Mouse (Mus musculus) testis, postnatal 14 days (tissue): ENCODE data around the gene Creg2.

Source experiments
- DNase-seq: peaks from one replicate; pipeline ENCODE4 v3.0.0; 2021; ENCODE audit warnings: low spot score

Gene Creg2

GRCm38 (mm10) chr1:39650435-39651240, 636 bp downstream of the Creg2 start:
- peak; percentile 48 for DNase-seq

- DNase-seq = no peak
Observed at GRCm38 (mm10) chr1:39649691-39650434, 1.4 kb downstream of the Creg2 start.

GRCm38 (mm10) chr1:39648584-39648983, 2.7 kb downstream of the Creg2 start:
- no peak for DNase-seq

- DNase-seq = no peak
Observed at GRCm38 (mm10) chr1:39645905-39646759, 5.1 kb downstream of the Creg2 start.

GRCm38 (mm10) chr1:39644333-39644732, 6.9 kb downstream of the Creg2 start:
- no peak for DNase-seq

GRCm38 (mm10) chr1:39641667-39642066, 9.6 kb downstream of the Creg2 start:
- DNase-seq = no peak

GRCm38 (mm10) chr1:39637139-39637538, 14.1 kb downstream of the Creg2 start:
- no peak for DNase-seq

- DNase-seq = no peak
Observed at GRCm38 (mm10) chr1:39636660-39637059, 14.6 kb downstream of the Creg2 start.

- DNase-seq = no peak
Observed at GRCm38 (mm10) chr1:39636196-39636595, 15.1 kb downstream of the Creg2 start.

- DNase-seq = no peak
Observed at GRCm38 (mm10) chr1:39628606-39629005, 22.7 kb downstream of the Creg2 start.

- no peak for DNase-seq
Observed at GRCm38 (mm10) chr1:39625491-39625890, 25.8 kb downstream of the Creg2 start.

GRCm38 (mm10) chr1:39623729-39624128, 27.5 kb downstream of the Creg2 start:
- DNase-seq = no peak

- no peak for DNase-seq
Observed at GRCm38 (mm10) chr1:39623106-39623505, 28.2 kb downstream of the Creg2 start.

GRCm38 (mm10) chr1:39618524-39618923, 32.8 kb downstream of the Creg2 start:
- DNase-seq = no peak

GRCm38 (mm10) chr1:39615526-39615925, 35.7 kb downstream of the Creg2 start:
- DNase-seq = no peak

GRCm38 (mm10) chr1:39614462-39615279, 36.6 kb downstream of the Creg2 start:
- no peak for DNase-seq

GRCm38 (mm10) chr1:39613061-39613460, 38.2 kb downstream of the Creg2 start:
- no peak for DNase-seq

GRCm38 (mm10) chr1:39612491-39612890, 38.8 kb downstream of the Creg2 start:
- no peak for DNase-seq

GRCm38 (mm10) chr1:39608534-39608933, 42.7 kb downstream of the Creg2 start:
- no peak for DNase-seq

GRCm38 (mm10) chr1:39602477-39602876, 48.8 kb downstream of the Creg2 start:
- DNase-seq = no peak

GRCm38 (mm10) chr1:39598726-39599125, 52.5 kb downstream of the Creg2 start:
- peak; percentile 49 for DNase-seq
